Mouse (Mus musculus) embryonic fibroblast, embryonic 13.5 days (primary cell): ENCODE data around the gene Mt1. TPM values are rescaled to one million over a fixed set of nuclear protein-coding genes. Genes with fewer than 3 reads are reported as not detected.

Source experiments
- H3K27ac ChIP-seq: 2 replicates; pipeline ENCODE4 v1.5.1; 2012; ENCODE audit warnings: low read length, control low read depth, inconsistent platforms; ENCODE audit not compliant: insufficient read depth
- H3K4me1 ChIP-seq: 2 replicates; pipeline ENCODE4 v1.6.1; 2011; ENCODE audit warnings: low read length; ENCODE audit not compliant: control insufficient read depth, insufficient read depth
- H3K4me3 ChIP-seq: 2 replicates; pipeline ENCODE4 v1.5.1; 2011; ENCODE audit warnings: mild to moderate bottlenecking, control low read depth, low read length; ENCODE audit not compliant: insufficient read depth
- CTCF ChIP-seq: IDR thresholded peaks from 2 replicates; pipeline ENCODE4 v1.5.1; 2011; ENCODE audit warnings: mild to moderate bottlenecking, control low read depth, low read length, moderate library complexity, borderline replicate concordance; ENCODE audit not compliant: insufficient read depth
- POLR2A ChIP-seq: IDR thresholded peaks from 2 replicates; pipeline ENCODE4 v1.6.1; 2011; ENCODE audit warnings: low read depth, mild to moderate bottlenecking, control low read depth, low read length, moderate library complexity
- polyA plus RNA-seq: library from polyadenylated mRNA; stranded (reverse); fragments of >200 nt; gene quantifications from 2 replicates; pipeline ENCODE4 v1.2.4, GENCODE M21; 2011; ENCODE audit warnings: low read depth; ENCODE audit not compliant: missing spikeins, insufficient read length

The Mt1 gene
- polyA plus RNA-seq, 1 experiment: 525 TPM

- Histone ChIP-seq H3K4me3 (peak within 1 kb of the TSS; percentile 59), H3K27ac (no peak within 1 kb of the TSS), H3K4me1 (0 out of 2 replicates have a peak, but pooled peaks cover 9% of the 10 kb centered on the region)
- TF ChIP-seq CTCF (no peak), POLR2A (no peak)
Measured at GRCm38 (mm10) chr8:94172075-94172808, 6.6 kb upstream of the Mt1 start, which contains the start of gene Mt2. TSS of gene Mt2 (plus strand) at chr8:94172664.

DNA sequence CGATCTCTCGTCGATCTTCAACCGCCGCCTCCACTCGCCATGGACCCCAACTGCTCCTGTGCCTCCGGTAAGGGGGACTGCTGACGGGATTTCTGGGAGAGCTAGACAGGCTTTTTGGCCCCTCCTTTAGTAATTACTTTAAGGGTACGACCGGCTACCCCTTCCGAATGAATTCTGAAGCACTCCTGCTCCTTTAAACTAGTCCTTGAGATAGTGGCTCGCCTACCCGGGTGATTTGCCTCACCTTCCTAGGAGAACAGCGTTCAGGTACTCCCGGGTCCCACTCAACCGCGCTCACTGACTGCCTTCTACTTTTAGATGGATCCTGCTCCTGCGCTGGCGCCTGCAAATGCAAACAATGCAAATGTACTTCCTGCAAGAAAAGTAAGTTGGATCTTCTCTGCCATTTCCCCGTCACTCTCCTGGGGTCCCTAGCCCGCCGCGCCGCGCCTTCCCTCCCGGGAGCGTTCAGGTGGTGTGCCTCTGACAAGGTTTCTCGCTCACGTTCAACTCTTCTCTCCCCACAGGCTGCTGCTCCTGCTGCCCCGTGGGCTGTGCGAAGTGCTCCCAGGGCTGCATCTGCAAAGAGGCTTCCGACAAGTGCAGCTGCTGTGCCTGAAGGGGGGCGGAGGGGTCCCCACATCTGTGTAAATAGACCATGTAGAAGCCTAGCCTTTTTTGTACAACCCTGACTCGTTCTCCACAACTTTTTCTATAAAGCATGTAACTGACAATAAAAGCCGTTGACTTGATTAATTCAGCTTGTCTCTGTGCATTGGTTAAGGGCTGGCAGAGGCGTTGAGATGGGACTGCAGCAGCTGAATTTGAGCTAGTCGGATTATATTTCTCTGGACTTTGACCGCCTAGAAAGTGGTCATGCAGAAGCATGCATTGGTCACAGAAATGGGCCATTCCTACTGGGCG, 5.8 kb upstream of the Mt1 start:
- H3K27ac ChIP-seq: no peak overlapping the region
- TF ChIP-seq POLR2A (peak; percentile 90), CTCF (no peak)
- 0 out of 2 replicates have a peak, but pooled peaks cover 9% of the 10 kb centered on the region for H3K4me1 ChIP-seq

GRCm38 (mm10) chr8:94173848-94174403, 5.0 kb upstream of the Mt1 start:
- TF ChIP-seq CTCF (no peak), POLR2A (0 out of 2 replicates have a peak, but pooled peaks have one; percentile 7)
- Histone ChIP-seq H3K27ac (no peak overlapping the region), H3K4me1 (0 out of 2 replicates have a peak, but pooled peaks cover 9% of the 10 kb centered on the region), H3K4me3 (peak overlapping the region; percentile 59; the same call in 1 of the 2 replicates)

More for the DNA sequence above, 5.8 kb upstream of the Mt1 start:
- H3K4me3 ChIP-seq: peak overlapping the region; percentile 59

GRCm38 (mm10) chr8:94174619-94175213, 4.2 kb upstream of the Mt1 start:
- Histone ChIP-seq H3K4me3 (no peak overlapping the region), H3K27ac (no peak overlapping the region), H3K4me1 (0 out of 2 replicates have a peak, but pooled peaks cover 9% of the 10 kb centered on the region)
- TF ChIP-seq POLR2A (no peak), CTCF (no peak)

- Histone ChIP-seq H3K4me1 (peaks cover 4% of the 10 kb centered on the region; the same call in 1 of the 2 replicates), H3K27ac (no peak overlapping the region), H3K4me3 (no peak overlapping the region)
- TF ChIP-seq POLR2A (no peak), CTCF (no peak)
Measured at GRCm38 (mm10) chr8:94177716-94178390, 1.0 kb upstream of the Mt1 start.

DNA sequence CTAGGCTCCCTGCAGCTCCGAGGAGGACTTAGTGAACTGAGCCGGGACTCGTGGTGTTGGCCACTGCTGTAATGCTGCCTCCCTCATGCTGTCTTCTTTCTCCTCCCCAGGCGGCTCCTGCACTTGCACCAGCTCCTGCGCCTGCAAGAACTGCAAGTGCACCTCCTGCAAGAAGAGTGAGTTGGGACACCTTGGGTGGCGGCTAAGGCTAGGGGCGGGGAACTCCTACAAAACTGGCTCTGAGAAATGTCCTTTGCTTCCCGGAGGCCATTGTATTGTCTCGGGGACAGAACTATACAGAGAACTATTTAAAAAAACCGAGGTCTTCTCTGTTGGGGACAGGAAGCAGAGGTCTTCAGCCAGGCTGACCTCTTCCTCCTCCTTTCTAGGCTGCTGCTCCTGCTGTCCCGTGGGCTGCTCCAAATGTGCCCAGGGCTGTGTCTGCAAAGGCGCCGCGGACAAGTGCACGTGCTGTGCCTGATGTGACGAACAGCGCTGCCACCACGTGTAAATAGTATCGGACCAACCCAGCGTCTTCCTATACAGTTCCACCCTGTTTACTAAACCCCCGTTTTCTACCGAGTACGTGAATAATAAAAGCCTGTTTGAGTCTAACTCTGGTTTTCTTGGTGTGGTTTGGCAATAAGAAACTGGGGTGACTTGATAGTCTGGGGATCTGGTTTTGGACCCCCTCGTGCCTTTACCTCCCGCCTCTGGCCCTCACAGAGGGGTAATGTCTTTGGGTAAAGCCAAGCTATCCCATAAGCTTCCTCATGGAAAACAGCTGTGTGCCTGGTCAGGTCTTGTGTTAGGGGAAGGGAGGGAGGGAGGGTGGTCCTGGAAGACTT, 1.1 kb downstream of the Mt1 start:
- peak overlapping the region; percentile 46; the same call in 1 of the 2 replicates for H3K27ac ChIP-seq

GRCm38 (mm10) chr8:94180561-94180908, 1.7 kb downstream of the Mt1 start:
- TF ChIP-seq POLR2A (no peak), CTCF (no peak)
- Histone ChIP-seq H3K4me3 (peak overlapping the region; percentile 70), H3K27ac (no peak overlapping the region), H3K4me1 (peaks cover 2% of the 10 kb centered on the region; the same call in 1 of the 2 replicates)

More for the DNA sequence above, 1.1 kb downstream of the Mt1 start:
- Histone ChIP-seq H3K4me3 (peak overlapping the region; percentile 70), H3K4me1 (peaks cover 2% of the 10 kb centered on the region; the same call in 1 of the 2 replicates)
- TF ChIP-seq CTCF (no peak), POLR2A (0 out of 2 replicates have a peak, but pooled peaks have one; percentile 18)
